Mouse (Mus musculus) testis, adult 2 months (tissue): ENCODE results near the gene Zfr.

Experiments used
- CTCF ChIP-seq: fragments of 200-500 bp; IDR thresholded peaks from 2 replicates; pipeline ENCODE4 v1.5.1; 2012; ENCODE audit warnings: low read depth, mild to moderate bottlenecking, inconsistent platforms, low read length, moderate library complexity; ENCODE audit not compliant: control insufficient read depth, insufficient read depth, insufficient replicate concordance
- POLR2A ChIP-seq: fragments of 200-500 bp; IDR thresholded peaks from 2 replicates; pipeline ENCODE4 v1.6.1; 2012; ENCODE audit warnings: low read depth, mild to moderate bottlenecking, inconsistent platforms, low read length, moderate library complexity; ENCODE audit not compliant: control insufficient read depth

DNA sequence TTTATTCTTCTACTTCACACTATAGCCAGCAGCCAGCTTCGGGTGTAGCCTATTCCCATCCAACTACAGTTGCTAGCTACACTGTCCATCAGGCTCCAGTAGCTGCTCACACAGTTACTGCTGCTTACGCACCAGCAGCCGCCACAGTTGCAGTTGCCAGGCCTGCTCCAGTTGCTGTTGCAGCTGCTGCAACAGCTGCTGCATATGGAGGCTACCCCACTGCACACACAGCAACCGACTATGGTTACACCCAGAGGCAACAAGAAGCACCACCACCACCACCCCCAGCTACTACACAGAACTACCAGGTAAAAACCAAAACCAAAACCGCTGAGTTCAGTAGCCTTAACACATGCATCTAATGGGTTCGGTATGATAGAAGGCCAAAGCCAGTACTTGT is 18.7 kb downstream of the Zfr start:
- TF ChIP-seq CTCF (no peak), POLR2A (no peak)
